Mouse (Mus musculus): ENCODE measurements around the gene Mindy1. TPM values are rescaled to one million over a fixed set of nuclear protein-coding genes. Genes with fewer than 3 reads are reported as not detected.
A peak's percentile ranks its signal among the peaks of the same experiment; 100 is the strongest.

The Mindy1 gene
- polyA plus RNA-seq, 1 experiment: 33.3 TPM

GRCm38 (mm10) chr3:95314486-95315093 is 33.4 kb downstream of the Mindy1 start, which contains the start of gene Cers2:
Gene Cers2, plus strand, starts transcription at chr3:95314791.
- H3K4me2 ChIP-seq (ENCODE audit: low read depth): peak within 1 kb of the TSS; percentile 90
- peak within 1 kb of the TSS; percentile 90 for H3ac ChIP-seq (ENCODE audit: control insufficient read depth, insufficient read length)
- H3K36me3 ChIP-seq (ENCODE audit: control insufficient read depth, insufficient read depth): peaks cover 4% of the 10 kb centered on the region
- no peaks in the 10 kb centered on the region for H3K27me3 ChIP-seq (ENCODE audit: control insufficient read depth, insufficient read depth, insufficient read length)
- peak within 1 kb of the TSS; percentile 54 for H3K4me3 ChIP-seq
- TF ChIP-seq MAX (IDR thresholded peaks at IDR 0.05; ENCODE audit: low read depth): no peak
- no peak for TF ChIP-seq REST (IDR thresholded peaks at IDR 0.05; ENCODE audit: insufficient read depth, insufficient read length)
- TF ChIP-seq USF1 (IDR thresholded peaks at IDR 0.05; ENCODE audit: low read depth): no peak
- no peak for TF ChIP-seq POLR2A (IDR thresholded peaks at IDR 0.05; ENCODE audit: insufficient read length, low read depth)
- TF ChIP-seq E2F4 (IDR thresholded peaks at IDR 0.05; ENCODE audit: insufficient read depth): no peak
- TF ChIP-seq MYOG (IDR thresholded peaks at IDR 0.05; ENCODE audit: control insufficient read depth in 1 of 3, insufficient read depth in 1 of 3, insufficient read length in 2 of 3, low read depth in 2 of 3): no peak
- no peak for TF ChIP-seq POLR2AphosphoS2 (IDR thresholded peaks at IDR 0.05; ENCODE audit: insufficient read length, low read depth)
- TF ChIP-seq TCF12 (IDR thresholded peaks at IDR 0.05; ENCODE audit: insufficient read depth, poor library complexity, severe bottlenecking): no peak
- no peak for TF ChIP-seq MYOD1 (IDR thresholded peaks at IDR 0.05; ENCODE audit: control insufficient read depth in 1 of 3, insufficient read length in 2 of 3, low read depth in 2 of 3)
- no peak for TF ChIP-seq SRF (IDR thresholded peaks at IDR 0.05; ENCODE audit: control insufficient read depth, insufficient read length, low read depth)
- no peak for TF ChIP-seq TCF3 (IDR thresholded peaks at IDR 0.05; ENCODE audit: insufficient read length, low read depth)
- H3K79me2 ChIP-seq (ENCODE audit: control insufficient read depth, insufficient read depth): peaks cover 41% of the 10 kb centered on the region

GRCm38 (mm10) chr3:95315094-95315843 is 34.1 kb downstream of the Mindy1 start:
- H3K4me3 ChIP-seq: peak overlapping the region; percentile 54
- TF ChIP-seq POLR2A (IDR thresholded peaks at IDR 0.05; ENCODE audit: insufficient read length, low read depth): peak; percentile 69
- peak in 1 of 3 experiments; percentile 24 for TF ChIP-seq MYOD1 (IDR thresholded peaks at IDR 0.05; ENCODE audit: control insufficient read depth in 1 of 3, insufficient read length in 2 of 3, low read depth in 2 of 3)
- TF ChIP-seq TCF12 (IDR thresholded peaks at IDR 0.05; ENCODE audit: insufficient read depth, poor library complexity, severe bottlenecking): no peak
- TF ChIP-seq POLR2AphosphoS2 (IDR thresholded peaks at IDR 0.05; ENCODE audit: insufficient read length, low read depth): peak; percentile 75
- peaks cover 48% of the 10 kb centered on the region for H3K79me2 ChIP-seq (ENCODE audit: control insufficient read depth, insufficient read depth)
- peak overlapping the region; percentile 90 for H3K4me2 ChIP-seq (ENCODE audit: low read depth)
- H3ac ChIP-seq (ENCODE audit: control insufficient read depth, insufficient read length): peak overlapping the region; percentile 90
- peaks cover 8% of the 10 kb centered on the region for H3K36me3 ChIP-seq (ENCODE audit: control insufficient read depth, insufficient read depth)
- H3K27me3 ChIP-seq (ENCODE audit: control insufficient read depth, insufficient read depth, insufficient read length): no peaks in the 10 kb centered on the region

GRCm38 (mm10) chr3:95315844-95316550 is 34.9 kb downstream of the Mindy1 start:
- no peaks in the 10 kb centered on the region for H3K27me3 ChIP-seq (ENCODE audit: control insufficient read depth, insufficient read depth, insufficient read length)
- H3K4me2 ChIP-seq (ENCODE audit: low read depth): peak overlapping the region; percentile 90
- no peak for TF ChIP-seq CEBPB (IDR thresholded peaks at IDR 0.05; ENCODE audit: insufficient read depth, poor library complexity, severe bottlenecking)
- no peak for TF ChIP-seq POLR2AphosphoS2 (IDR thresholded peaks at IDR 0.05; ENCODE audit: insufficient read length, low read depth)
- TF ChIP-seq TCF12 (IDR thresholded peaks at IDR 0.05; ENCODE audit: insufficient read depth, poor library complexity, severe bottlenecking): no peak
- TF ChIP-seq REST (IDR thresholded peaks at IDR 0.05; ENCODE audit: insufficient read depth, insufficient read length): no peak
- TF ChIP-seq USF1 (IDR thresholded peaks at IDR 0.05; ENCODE audit: low read depth): no peak
- no peak for TF ChIP-seq E2F4 (IDR thresholded peaks at IDR 0.05; ENCODE audit: insufficient read depth)
- no peak for TF ChIP-seq POLR2A (IDR thresholded peaks at IDR 0.05; ENCODE audit: insufficient read length, low read depth)
- TF ChIP-seq SRF (IDR thresholded peaks at IDR 0.05; ENCODE audit: control insufficient read depth, insufficient read length, low read depth): no peak
- no peak for TF ChIP-seq MYOG (IDR thresholded peaks at IDR 0.05; ENCODE audit: control insufficient read depth in 1 of 3, insufficient read depth in 1 of 3, insufficient read length in 2 of 3, low read depth in 2 of 3)
- no peak for TF ChIP-seq TCF3 (IDR thresholded peaks at IDR 0.05; ENCODE audit: insufficient read length, low read depth)
- TF ChIP-seq MYOD1 (IDR thresholded peaks at IDR 0.05; ENCODE audit: control insufficient read depth in 1 of 3, insufficient read length in 2 of 3, low read depth in 2 of 3): no peak
- no peak for TF ChIP-seq MAX (IDR thresholded peaks at IDR 0.05; ENCODE audit: low read depth)
- H3ac ChIP-seq (ENCODE audit: control insufficient read depth, insufficient read length): peak overlapping the region; percentile 90
- H3K79me2 ChIP-seq (ENCODE audit: control insufficient read depth, insufficient read depth): peaks cover 52% of the 10 kb centered on the region
- peak overlapping the region; percentile 54 for H3K4me3 ChIP-seq
- H3K36me3 ChIP-seq (ENCODE audit: control insufficient read depth, insufficient read depth): peaks cover 15% of the 10 kb centered on the region

GRCm38 (mm10) chr3:95317414-95318080 is 36.4 kb downstream of the Mindy1 start:
- Histone ChIP-seq H3K4me3 (peak overlapping the region; percentile 54), H3ac (ENCODE audit: control insufficient read depth, insufficient read length) (no peak overlapping the region), H3K4me2 (ENCODE audit: low read depth) (peak overlapping the region; percentile 90), H3K27me3 (ENCODE audit: control insufficient read depth, insufficient read depth, insufficient read length) (no peaks in the 10 kb centered on the region), H3K79me2 (ENCODE audit: control insufficient read depth, insufficient read depth) (peaks cover 52% of the 10 kb centered on the region), H3K36me3 (ENCODE audit: control insufficient read depth, insufficient read depth) (peaks cover 31% of the 10 kb centered on the region)
- no peak for TF ChIP-seq MAX (IDR thresholded peaks at IDR 0.05; ENCODE audit: low read depth)
- TF ChIP-seq MYOD1 (IDR thresholded peaks at IDR 0.05; ENCODE audit: control insufficient read depth in 1 of 3, insufficient read length in 2 of 3, low read depth in 2 of 3): peak in 1 of 3 experiments; percentile 15
